Mouse (Mus musculus) intestine, postnatal 0 days (tissue): ENCODE measurements around the gene 0610012G03Rik. TPM values are rescaled to one million over a fixed set of nuclear protein-coding genes. Genes with fewer than 3 reads are reported as not detected.

Experiments used
- ATAC-seq: fragments of 200-750 bp; cut with Nextera tagmentation; 2 replicates; pipeline ENCODE4 v1.8.0; 2017; ENCODE audit warnings: mild to moderate bottlenecking, moderate TSS enrichment, moderate library complexity
- H3K27ac ChIP-seq: fragments of 300-500 bp; sonication (generic); 2 replicates; pipeline ENCODE4 v1.5.1; 2014; ENCODE audit warnings: mild to moderate bottlenecking, low read depth, low read length, moderate library complexity
- H3K27me3 ChIP-seq: fragments of 300-500 bp; sonication (generic); replicated peaks from 2 replicates; pipeline ENCODE4 v1.6.1; 2014; ENCODE audit warnings: low read length, mixed read lengths; ENCODE audit not compliant: control insufficient read depth, insufficient read depth
- H3K36me3 ChIP-seq: fragments of 300-500 bp; sonication (generic); 2 replicates; pipeline ENCODE4 v1.6.1; 2014; ENCODE audit warnings: mild to moderate bottlenecking, moderate library complexity; ENCODE audit not compliant: control insufficient read depth, insufficient read depth
- H3K4me1 ChIP-seq: fragments of 300-500 bp; sonication (generic); replicated peaks from 2 replicates; pipeline ENCODE4 v1.6.1; 2014; ENCODE audit warnings: antibody characterized with exemption, low read length, mixed read lengths; ENCODE audit not compliant: control insufficient read depth, insufficient read depth
- H3K4me2 ChIP-seq: fragments of 300-500 bp; sonication (generic); replicated peaks from 2 replicates; pipeline ENCODE4 v1.6.1; 2014; ENCODE audit warnings: low read depth, mild to moderate bottlenecking, moderate library complexity
- H3K4me3 ChIP-seq: fragments of 300-500 bp; sonication (generic); 2 replicates; pipeline ENCODE4 v1.5.1; 2014; ENCODE audit warnings: low read depth, low read length
- H3K9ac ChIP-seq: fragments of 300-500 bp; sonication (generic); 2 replicates; pipeline ENCODE4 v1.6.1; 2014; ENCODE audit warnings: mild to moderate bottlenecking, low read depth, low read length
- H3K9me3 ChIP-seq: fragments of 300-500 bp; sonication (generic); 2 replicates; pipeline ENCODE4 v1.6.1; 2016; ENCODE audit warnings: mixed run types; ENCODE audit not compliant: control insufficient read depth
- CTCF ChIP-seq: sonication (generic); IDR thresholded peaks from 2 replicates; pipeline ENCODE4 v1.5.1; 2016; ENCODE audit warnings: low read depth, mild to moderate bottlenecking, control low read depth, antibody characterized with exemption, moderate library complexity
- WGBS: fragments of 180-500 bp; shearing (Covaris S2); extraction: QIAGEN DNeasy Blood & Tissue Kit; methylation state at CpG from one replicate; pipeline ENCODE4 v1.1.7; 2014; 5-methylcytosine and 5-hydroxymethylcytosine counted together
- microRNA-seq: library from miRNA; unstranded; fragments of <30 nt; microRNA quantifications from one replicate; pipeline ENCODE4, GENCODE M21; 2016
- polyA plus RNA-seq: library from polyadenylated mRNA; unstranded; fragments of >200 nt; fragmentation: Nextera tagmentation; extraction: Ambion mirVana; gene quantifications from 2 replicates; pipeline ENCODE4 v1.2.1, GENCODE M21; 2015

0610012G03Rik gene
- polyA plus RNA-seq, 1 experiment from 2014 or later, result 214 TPM

- H3K27me3 ChIP-seq, result no peaks in the 10 kb centered on the region
- no peaks in the 10 kb centered on the region for H3K36me3 ChIP-seq
- 87% methylated on average over 8 of the region's 8 CpGs for WGBS
- ATAC-seq, result no peak
- H3K9me3 ChIP-seq, result no peaks in the 10 kb centered on the region
- H3K4me2 ChIP-seq, result no peak overlapping the region
- no peak for TF ChIP-seq CTCF
- no peak overlapping the region for H3K9ac ChIP-seq
- no peak overlapping the region for H3K4me3 ChIP-seq
- no peaks in the 10 kb centered on the region for H3K4me1 ChIP-seq
- no peak overlapping the region for H3K27ac ChIP-seq
Measured at GRCm38 (mm10) chr16:31903239-31903638, 45.1 kb downstream of the 0610012G03Rik start.

- 85% methylated on average over 1 of the region's 1 CpGs for WGBS
- Histone ChIP-seq H3K27ac (no peak overlapping the region), H3K27me3 (no peaks in the 10 kb centered on the region), H3K9ac (no peak overlapping the region), H3K36me3 (peaks cover 8% of the 10 kb centered on the region; the same call in 1 of the 2 replicates), H3K4me1 (no peaks in the 10 kb centered on the region), H3K9me3 (no peaks in the 10 kb centered on the region), H3K4me2 (no peak overlapping the region), H3K4me3 (no peak overlapping the region)
- no peak for TF ChIP-seq CTCF
- ATAC-seq, result no peak
Measured at GRCm38 (mm10) chr16:31901886-31902285, 46.4 kb downstream of the 0610012G03Rik start.

- Histone ChIP-seq H3K27me3 (no peaks in the 10 kb centered on the region), H3K36me3 (peaks cover 17% of the 10 kb centered on the region; the same call in 1 of the 2 replicates), H3K4me2 (no peak overlapping the region), H3K4me1 (no peaks in the 10 kb centered on the region), H3K9me3 (no peaks in the 10 kb centered on the region), H3K9ac (no peak overlapping the region), H3K27ac (no peak overlapping the region), H3K4me3 (no peak overlapping the region)
- no peak for TF ChIP-seq CTCF
- ATAC-seq, result no peak
- WGBS, result 81% methylated on average over 18 of the region's 18 CpGs
Measured at GRCm38 (mm10) chr16:31898546-31899326, 49.6 kb downstream of the 0610012G03Rik start.

Small RNAs within 50 kb of the gene (microRNA-seq; reads per million reads assigned to microRNA genes)
- gene Gm26269, result not detected

Other genes with a start within 250 kb of the 0610012G03Rik start
- 568 and 663 TPM in 2 replicates for gene Meltf, start 69.7 kb downstream of the 0610012G03Rik start, polyA plus RNA-seq
- gene Pigz, start 14.6 kb downstream of the 0610012G03Rik start, polyA plus RNA-seq, result 0.39 and 0.54 TPM in 2 replicates
- 24.7 and 28.4 TPM in 2 replicates for gene Ncbp2, start within 50 bp of the 0610012G03Rik start, polyA plus RNA-seq
- gene Senp5, start 54.8 kb upstream of the 0610012G03Rik start, polyA plus RNA-seq, result 5.0 and 5.2 TPM in 2 replicates
- 23.4 and 25.6 TPM in 2 replicates for gene Pak2, start 130.8 kb upstream of the 0610012G03Rik start, polyA plus RNA-seq
- 68.1 and 71.6 TPM in 2 replicates for gene Pigx, start 151.2 kb upstream of the 0610012G03Rik start, polyA plus RNA-seq
- 22.3 and 23.0 TPM in 2 replicates for gene Cep19, start 151.3 kb upstream of the 0610012G03Rik start, polyA plus RNA-seq
- 4.7 and 4.8 TPM in 2 replicates for gene Nrros, start 217.1 kb upstream of the 0610012G03Rik start, polyA plus RNA-seq
- gene Bex6, start 231.3 kb upstream of the 0610012G03Rik start, polyA plus RNA-seq, result 0.13 TPM in 1 of 2 replicates, not detected in the other